Mouse (Mus musculus) cerebellum, adult 9-11 months (tissue): ENCODE data around the gene Cyp2b23.
"Not testable (repeated sequence)": the region's sequence is repeated elsewhere in the genome, so short reads cannot be mapped to it uniquely, and the experiment has no call there.

Experiments
- DNase-seq: peaks from one replicate; pipeline ENCODE4 v3.0.0; 2022

The Cyp2b23 gene

GRCm38 (mm10) chr7:26686337-26686736, at the start of gene Cyp2b23:
Gene Cyp2b23 (minus strand): TSS chr7:26686437.
- DNase-seq = no peak

GRCm38 (mm10) chr7:26711061-26711460, 24.8 kb upstream of the Cyp2b23 start:
- no peak for DNase-seq

- no peak for DNase-seq
Measured at GRCm38 (mm10) chr7:26707061-26707460, 20.8 kb upstream of the Cyp2b23 start.

- DNase-seq = not testable (repeated sequence)
Measured at GRCm38 (mm10) chr7:26706191-26706590, 20.0 kb upstream of the Cyp2b23 start.

GRCm38 (mm10) chr7:26700151-26700550, 13.9 kb upstream of the Cyp2b23 start:
- no peak for DNase-seq

GRCm38 (mm10) chr7:26685713-26686112, 524 bp downstream of the Cyp2b23 start:
- no peak for DNase-seq

- DNase-seq = not testable (repeated sequence)
Measured at GRCm38 (mm10) chr7:26667466-26667865, 18.8 kb downstream of the Cyp2b23 start.

- DNase-seq = no peak
Measured at GRCm38 (mm10) chr7:26666011-26666410, 20.2 kb downstream of the Cyp2b23 start.

GRCm38 (mm10) chr7:26618364-26618763, 67.9 kb downstream of the Cyp2b23 start, which contains the start of gene Vmn1r185:
Gene Vmn1r185 (minus strand): TSS chr7:26618464.
- not testable (repeated sequence) for DNase-seq
